Mouse (Mus musculus): ENCODE data around the gene Bicral.

Gene Bicral

DNA sequence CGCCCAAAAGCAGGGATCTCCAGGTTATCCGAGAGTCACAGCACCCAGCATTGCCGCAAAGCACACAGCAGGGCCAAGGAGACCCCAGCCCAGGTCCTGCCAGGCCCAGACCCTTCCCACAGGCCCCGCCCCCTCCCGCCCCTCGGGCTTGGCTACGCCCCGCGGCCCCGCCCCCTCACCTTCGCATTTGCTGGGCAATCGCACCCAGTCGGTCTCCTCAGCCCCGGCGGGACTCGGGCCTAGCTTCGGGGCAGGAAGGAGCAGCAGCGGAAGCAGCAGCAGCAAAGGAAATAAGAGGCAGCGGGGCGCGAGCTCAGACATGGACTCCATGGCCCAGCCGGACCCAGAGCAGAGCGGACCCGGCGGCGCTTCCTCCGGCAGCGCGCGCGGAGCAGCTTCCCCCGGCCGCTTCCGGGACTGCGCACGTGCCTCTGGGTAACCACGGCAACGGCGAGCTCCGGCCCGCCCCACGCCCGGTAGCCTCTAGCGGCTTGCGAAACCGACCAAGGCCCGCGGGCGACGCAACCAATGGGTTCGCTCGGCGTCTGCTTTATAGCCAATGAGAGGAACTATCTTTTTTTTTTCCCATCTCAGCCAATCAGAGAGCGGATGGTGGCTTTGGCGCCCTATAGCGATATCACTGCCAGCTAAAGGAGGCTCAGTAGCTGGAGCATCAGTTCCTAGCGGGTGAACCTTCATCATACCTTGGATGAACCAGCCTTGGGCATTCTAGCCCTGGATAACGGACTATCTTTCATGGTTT is 106.3 kb downstream of the Bicral start, which contains the start of gene Cnpy3:
Cnpy3 (minus strand) TSS at position 421 of the 763 bp plus-strand sequence.
- DNase-seq (ENCODE audit: low spot score in 2 of 2), result peak; percentile 97

DNA sequence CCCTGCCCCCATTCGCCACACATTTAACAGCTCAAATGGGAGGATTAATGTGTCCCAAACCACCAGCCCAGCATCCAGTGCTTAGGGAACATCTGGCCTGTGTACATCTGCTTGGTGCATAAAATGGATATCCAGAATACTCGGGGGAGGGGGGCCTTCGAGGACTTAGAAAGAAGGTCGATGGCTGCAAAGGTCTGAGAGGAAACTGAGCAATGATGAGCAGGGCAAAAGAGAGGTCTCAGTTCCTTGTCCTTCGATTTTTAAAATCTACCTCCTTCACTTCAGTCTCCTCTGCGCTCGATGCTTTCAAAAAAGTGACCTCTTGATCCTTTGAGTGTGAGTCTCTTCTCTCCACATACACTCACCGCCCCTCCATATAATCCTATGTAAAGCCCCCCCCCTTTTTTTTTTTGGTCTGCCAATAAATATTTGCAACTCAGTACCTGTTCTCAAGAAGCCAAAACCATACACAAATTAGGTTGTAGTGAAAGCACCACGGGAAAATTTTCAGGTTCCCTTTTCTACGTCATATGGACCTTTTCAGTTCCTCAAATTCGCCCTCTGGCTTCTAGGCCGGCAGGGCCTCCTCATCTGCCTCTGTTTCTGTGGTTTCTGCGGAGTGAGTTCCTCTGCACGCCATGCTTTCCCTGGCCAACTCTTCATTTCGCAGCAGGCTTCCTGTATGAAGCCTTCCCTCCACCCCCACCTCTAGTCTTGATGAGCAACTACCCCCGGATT is 107.1 kb downstream of the Bicral start:
- DNase-seq (ENCODE audit: low spot score in 2 of 2), result peak; percentile 72 to 81

DNA sequence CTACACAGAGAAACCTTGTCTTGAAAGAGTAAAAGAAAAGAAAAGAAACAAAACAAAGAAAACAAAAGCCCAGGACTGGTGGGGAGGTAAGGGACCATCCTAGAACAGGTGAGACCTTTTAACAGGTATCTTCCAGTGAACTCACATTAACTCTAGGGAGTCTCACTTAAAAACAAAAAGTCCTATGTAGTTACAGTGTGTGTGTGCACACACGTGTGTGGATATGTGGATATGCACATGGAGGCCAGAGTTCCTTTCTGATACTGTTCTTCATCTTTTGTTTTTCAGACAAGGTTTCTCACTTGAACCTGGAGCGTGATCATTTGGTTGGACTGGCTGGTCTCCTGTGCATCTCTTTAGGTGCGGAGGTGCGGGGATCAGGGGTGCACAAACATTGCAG is 107.7 kb downstream of the Bicral start:
- DNase-seq (ENCODE audit: low spot score in 2 of 2), result no peak

DNA sequence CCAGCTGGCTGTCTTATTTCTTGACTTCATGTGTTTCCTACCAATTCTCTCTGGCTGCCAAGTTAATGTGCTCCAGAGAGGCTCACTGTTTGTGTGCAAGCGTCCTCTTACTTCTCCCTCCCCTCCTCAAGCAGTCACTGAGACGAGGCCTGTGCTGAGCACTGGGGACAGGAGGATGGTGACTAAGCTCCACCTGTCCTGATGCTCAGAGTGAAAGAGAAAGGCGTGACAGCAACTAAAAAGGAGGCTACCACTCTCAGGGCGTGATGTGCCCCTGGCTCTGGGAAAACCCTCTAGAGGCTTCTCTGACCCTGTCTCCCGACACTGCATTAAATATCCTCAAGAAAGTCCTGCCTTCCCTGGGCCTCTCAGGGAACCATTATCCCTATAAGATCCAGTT is 109.0 kb downstream of the Bicral start:
- no peak for DNase-seq (ENCODE audit: low spot score in 2 of 2)

Measured in heart, adult 9 months (tissue).